Mouse (Mus musculus): ENCODE measurements around the gene Unc5a. TPM values are rescaled to one million over a fixed set of nuclear protein-coding genes. Genes with fewer than 3 reads are reported as not detected.

Unc5a gene
- polyA plus RNA-seq, 1 experiment from 2014 or later, result 0.99 TPM

DNA sequence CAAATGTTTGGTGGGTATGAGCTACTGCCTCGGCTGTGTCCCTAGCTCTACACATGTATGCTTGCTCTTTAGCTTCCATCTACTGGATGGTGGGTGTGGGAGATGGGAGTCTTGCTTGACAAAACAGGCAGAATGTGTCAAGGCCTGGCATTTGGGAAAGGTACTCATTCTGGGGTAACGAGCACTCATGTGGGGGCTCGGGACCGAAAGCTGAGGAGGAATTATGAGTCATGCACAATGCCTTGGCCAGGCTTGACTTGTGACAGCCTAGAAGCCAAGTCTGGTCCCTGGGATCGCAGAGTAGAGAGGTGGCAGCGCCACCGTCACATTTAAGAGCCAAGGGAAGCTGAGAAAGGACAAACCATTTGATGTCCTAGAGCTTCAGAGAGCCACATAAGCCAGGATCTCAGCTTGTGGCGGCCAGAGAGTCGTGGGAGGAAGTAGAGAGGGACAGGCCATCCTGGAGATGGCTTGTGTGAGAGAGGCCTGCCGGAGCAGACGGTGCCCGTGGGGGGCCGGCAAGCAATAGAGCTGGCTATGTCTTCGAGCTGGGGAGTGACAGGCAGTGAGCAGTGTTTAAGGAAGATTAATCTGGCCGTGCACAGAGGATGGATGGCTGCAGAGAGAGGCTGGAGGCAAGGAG, 10.0 kb downstream of the Unc5a start:
- Histone ChIP-seq H3K36me3 (no peaks in the 10 kb centered on the region), H3K9me3 (no peaks in the 10 kb centered on the region), H3K4me1 (peaks cover 11% of the 10 kb centered on the region), H3K27me3 (peaks cover 55% of the 10 kb centered on the region), H3K4me3 (no peak overlapping the region), H3K27ac (no peak overlapping the region), H3K4me2 (no peak overlapping the region), H3K9ac (no peak overlapping the region)
- 56% methylated on average over 15 of the region's 15 CpGs for WGBS
- no peak for ATAC-seq (ENCODE audit: insufficient number of reproducible peaks, low FRiP score, low TSS enrichment, low read depth)

- H3K36me3 ChIP-seq, result no peaks in the 10 kb centered on the region
- H3K4me3 ChIP-seq, result no peak overlapping the region
- ATAC-seq (ENCODE audit: insufficient number of reproducible peaks, low FRiP score, low TSS enrichment, low read depth), result no peak
- H3K9me3 ChIP-seq, result no peaks in the 10 kb centered on the region
- H3K9ac ChIP-seq, result no peak overlapping the region
- H3K27ac ChIP-seq, result no peak overlapping the region
- 64% methylated on average over 6 of the region's 6 CpGs for WGBS
- peaks cover 11% of the 10 kb centered on the region for H3K4me1 ChIP-seq
- H3K27me3 ChIP-seq, result peaks cover 48% of the 10 kb centered on the region
- no peak overlapping the region for H3K4me2 ChIP-seq
Measured at GRCm38 (mm10) chr13:54959842-54960241, 10.6 kb downstream of the Unc5a start.

DNA sequence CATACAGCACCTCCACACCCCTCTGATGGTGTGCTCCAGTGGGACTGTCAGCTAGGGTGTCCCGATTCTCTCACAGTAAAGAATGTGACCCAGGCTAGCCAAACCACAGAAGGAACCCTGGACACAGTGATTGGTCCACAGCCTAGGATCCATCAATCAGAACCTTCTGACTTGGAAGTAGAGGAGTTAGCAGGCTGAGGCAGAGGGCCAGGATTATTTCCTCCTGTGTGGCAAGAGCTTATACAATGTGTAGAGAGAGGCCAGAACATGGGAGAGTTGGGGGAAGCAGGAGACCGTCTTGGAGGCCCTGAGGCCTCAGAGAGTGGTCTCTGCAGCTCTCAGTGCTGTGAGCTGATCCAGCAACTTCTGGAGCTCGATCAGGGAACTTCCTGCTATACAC, 11.3 kb downstream of the Unc5a start:
- Histone ChIP-seq H3K4me1 (peaks cover 11% of the 10 kb centered on the region), H3K9me3 (no peaks in the 10 kb centered on the region), H3K27me3 (peaks cover 42% of the 10 kb centered on the region), H3K4me2 (no peak overlapping the region), H3K9ac (no peak overlapping the region), H3K4me3 (no peak overlapping the region), H3K36me3 (no peaks in the 10 kb centered on the region), H3K27ac (no peak overlapping the region)
- ATAC-seq (ENCODE audit: insufficient number of reproducible peaks, low FRiP score, low TSS enrichment, low read depth), result no peak
- WGBS, result 65% methylated on average over 3 of the region's 3 CpGs

DNA sequence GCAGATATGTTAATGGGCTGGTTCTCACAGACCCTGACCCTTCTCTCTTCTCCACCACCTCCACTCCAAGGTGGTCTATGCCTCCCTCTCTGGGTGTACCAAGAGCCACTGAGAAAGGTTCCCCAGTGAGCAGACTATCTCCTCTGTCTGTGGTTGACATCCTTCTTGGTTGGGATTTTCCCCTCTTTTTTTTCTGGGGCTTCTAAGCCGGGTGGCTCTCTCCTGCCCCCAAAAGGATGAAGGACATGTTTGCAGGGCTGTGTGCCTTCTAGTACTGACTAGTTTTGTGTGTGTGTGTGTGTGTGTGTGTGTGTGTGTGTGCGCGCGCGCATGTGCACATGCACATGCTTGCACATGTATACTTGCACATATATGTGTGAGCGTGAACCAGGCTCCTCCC, 16.0 kb downstream of the Unc5a start:
- H3K9me3 ChIP-seq, result no peaks in the 10 kb centered on the region
- H3K4me1 ChIP-seq, result no peaks in the 10 kb centered on the region
- H3K27ac ChIP-seq, result no peak overlapping the region
- no peaks in the 10 kb centered on the region for H3K36me3 ChIP-seq
- WGBS, result 86% methylated on average over 6 of the region's 6 CpGs
- no peak overlapping the region for H3K9ac ChIP-seq
- H3K4me2 ChIP-seq, result no peak overlapping the region
- no peak overlapping the region for H3K4me3 ChIP-seq
- H3K27me3 ChIP-seq, result peaks cover 7% of the 10 kb centered on the region
- no peak for ATAC-seq (ENCODE audit: insufficient number of reproducible peaks, low FRiP score, low TSS enrichment, low read depth)

DNA sequence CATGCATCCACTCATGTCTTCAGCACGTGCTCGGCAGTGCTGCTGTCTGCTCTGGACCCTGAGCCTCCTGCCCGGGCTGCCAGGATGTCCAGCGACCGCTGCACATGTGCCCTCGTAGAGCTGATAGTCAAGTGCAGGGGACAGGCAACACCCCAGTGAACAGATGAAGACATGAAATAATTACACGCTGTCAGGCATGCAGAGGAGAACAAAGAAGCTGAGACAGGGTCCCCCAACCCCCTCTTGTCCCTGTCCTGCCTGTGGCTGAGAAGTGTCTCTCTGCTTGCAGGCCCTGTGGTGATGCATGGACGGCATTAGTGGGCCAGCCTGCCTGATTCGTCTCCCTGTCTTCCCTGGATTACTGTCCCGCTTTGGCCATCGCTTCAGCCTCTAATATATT, 18.3 kb downstream of the Unc5a start:
- H3K36me3 ChIP-seq, result no peaks in the 10 kb centered on the region
- WGBS, result 67% methylated on average over 11 of the region's 11 CpGs

DNA sequence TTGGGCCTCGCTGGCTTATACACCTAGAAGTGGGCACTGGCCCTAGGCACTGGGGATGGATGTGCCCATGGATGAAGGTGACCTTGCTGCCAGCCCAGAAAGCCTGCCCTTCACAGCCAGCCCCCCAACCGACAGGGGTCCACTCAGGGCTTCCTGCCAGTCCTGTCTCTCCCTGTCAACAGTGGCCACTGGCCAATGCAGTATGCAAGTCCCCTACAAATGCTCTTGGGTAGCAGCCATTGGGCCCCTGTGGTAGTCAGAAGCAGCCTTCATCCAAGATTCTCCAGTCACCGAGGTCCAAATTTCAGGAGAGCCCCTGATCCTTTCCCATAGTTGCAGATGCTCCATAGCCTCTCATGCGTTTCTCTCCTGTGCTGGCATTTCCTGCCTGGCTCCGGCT, 19.4 kb downstream of the Unc5a start:
- ATAC-seq (ENCODE audit: insufficient number of reproducible peaks, low FRiP score, low TSS enrichment, low read depth), result no peak
- H3K4me3 ChIP-seq, result no peak overlapping the region
- H3K27ac ChIP-seq, result no peak overlapping the region
- H3K27me3 ChIP-seq, result peaks cover 6% of the 10 kb centered on the region
- no peak overlapping the region for H3K4me2 ChIP-seq
- H3K9me3 ChIP-seq, result no peaks in the 10 kb centered on the region
- no peak overlapping the region for H3K9ac ChIP-seq
- 62% methylated on average over 5 of the region's 5 CpGs for WGBS
- H3K4me1 ChIP-seq, result no peaks in the 10 kb centered on the region
- H3K36me3 ChIP-seq, result no peaks in the 10 kb centered on the region

More for the DNA sequence above, 18.3 kb downstream of the Unc5a start:
- no peak overlapping the region for H3K4me2 ChIP-seq
- H3K27ac ChIP-seq, result no peak overlapping the region
- ATAC-seq (ENCODE audit: insufficient number of reproducible peaks, low FRiP score, low TSS enrichment, low read depth), result no peak
- peaks cover 3% of the 10 kb centered on the region for H3K27me3 ChIP-seq
- H3K9ac ChIP-seq, result no peak overlapping the region
- no peaks in the 10 kb centered on the region for H3K4me1 ChIP-seq
- no peaks in the 10 kb centered on the region for H3K9me3 ChIP-seq
- H3K4me3 ChIP-seq, result no peak overlapping the region

DNA sequence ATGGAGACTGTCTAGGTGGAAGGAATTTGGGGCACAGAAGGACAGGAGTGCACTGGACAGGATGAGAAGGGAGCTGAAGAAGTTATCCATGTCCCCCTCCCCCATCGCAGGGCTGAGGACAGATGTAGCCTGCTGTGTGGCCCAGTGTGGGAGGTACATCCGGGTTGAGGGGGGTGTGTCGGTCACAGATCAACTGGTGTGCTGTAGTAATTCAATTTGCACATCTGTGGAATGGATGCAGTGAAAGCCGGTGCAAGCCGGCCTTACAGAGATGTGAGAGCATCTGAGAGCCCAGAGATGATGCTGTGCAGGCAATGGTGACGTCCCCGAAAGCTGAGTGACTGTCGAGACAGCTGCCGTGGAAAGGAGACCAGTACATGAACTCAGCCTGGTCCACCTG, 20.3 kb downstream of the Unc5a start:
- peaks cover 6% of the 10 kb centered on the region for H3K27me3 ChIP-seq
- H3K27ac ChIP-seq, result no peak overlapping the region
- no peaks in the 10 kb centered on the region for H3K36me3 ChIP-seq
- no peaks in the 10 kb centered on the region for H3K4me1 ChIP-seq
- no peak overlapping the region for H3K9ac ChIP-seq
- H3K4me2 ChIP-seq, result no peak overlapping the region
- 44% methylated on average over 9 of the region's 9 CpGs for WGBS
- no peak for ATAC-seq (ENCODE audit: insufficient number of reproducible peaks, low FRiP score, low TSS enrichment, low read depth)
- H3K4me3 ChIP-seq, result no peak overlapping the region
- H3K9me3 ChIP-seq, result no peaks in the 10 kb centered on the region

GRCm38 (mm10) chr13:54970521-54971247, 21.5 kb downstream of the Unc5a start:
- no peak overlapping the region for H3K27ac ChIP-seq
- WGBS, result 39% methylated on average over 14 of the region's 14 CpGs
- no peak overlapping the region for H3K4me3 ChIP-seq
- H3K36me3 ChIP-seq, result no peaks in the 10 kb centered on the region
- H3K9me3 ChIP-seq, result no peaks in the 10 kb centered on the region
- ATAC-seq (ENCODE audit: insufficient number of reproducible peaks, low FRiP score, low TSS enrichment, low read depth), result no peak
- no peak overlapping the region for H3K4me2 ChIP-seq
- H3K27me3 ChIP-seq, result peaks cover 7% of the 10 kb centered on the region
- H3K4me1 ChIP-seq, result no peaks in the 10 kb centered on the region
- no peak overlapping the region for H3K9ac ChIP-seq

DNA sequence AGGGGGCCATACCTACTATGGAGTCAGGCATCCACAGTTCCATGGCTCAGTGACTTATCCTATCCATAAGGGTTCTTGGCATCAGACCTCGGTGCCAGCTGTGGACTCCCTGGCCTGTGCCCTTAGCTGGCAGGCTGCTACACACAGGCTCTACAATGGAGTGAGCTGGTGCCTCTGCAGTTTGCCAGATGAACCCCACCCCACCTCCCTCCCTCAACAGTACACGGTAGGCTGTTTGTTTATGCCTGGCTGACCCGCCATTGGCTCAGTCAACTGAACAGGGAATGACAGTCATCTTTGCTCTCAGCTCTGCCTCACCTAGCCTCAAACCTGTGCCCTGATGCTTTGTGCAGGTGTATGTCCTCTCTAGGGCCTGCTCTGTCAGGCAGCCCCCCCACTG, 26.3 kb downstream of the Unc5a start:
- Histone ChIP-seq H3K9ac (no peak overlapping the region), H3K36me3 (no peaks in the 10 kb centered on the region), H3K4me3 (no peak overlapping the region), H3K27me3 (peaks cover 25% of the 10 kb centered on the region; the same call in 1 of the 2 replicates), H3K9me3 (no peaks in the 10 kb centered on the region), H3K4me2 (no peak overlapping the region), H3K27ac (no peak overlapping the region), H3K4me1 (no peaks in the 10 kb centered on the region)
- WGBS, result 58% methylated on average over 3 of the region's 3 CpGs
- no peak for ATAC-seq (ENCODE audit: insufficient number of reproducible peaks, low FRiP score, low TSS enrichment, low read depth)

DNA sequence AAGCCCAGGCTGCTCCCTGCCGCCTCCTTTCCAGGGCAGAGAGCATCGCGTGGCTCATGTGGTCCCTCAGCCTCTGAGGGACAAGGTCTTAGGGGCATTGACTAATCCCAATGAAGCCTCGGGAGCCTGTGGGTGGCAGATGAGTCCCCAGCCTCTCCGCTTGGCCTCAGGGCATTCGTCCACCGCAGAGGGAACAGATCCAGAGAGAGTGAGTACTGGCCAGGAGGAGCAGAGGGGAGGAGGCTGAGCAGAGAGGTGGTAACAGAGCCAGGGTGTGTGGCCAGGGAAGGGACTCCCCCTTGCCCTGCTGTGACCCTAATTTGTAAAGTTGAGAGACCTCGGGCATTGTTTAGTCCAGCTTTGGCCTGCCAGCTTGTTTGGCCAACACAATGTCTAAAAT, 29.6 kb downstream of the Unc5a start:
- ATAC-seq (ENCODE audit: insufficient number of reproducible peaks, low FRiP score, low TSS enrichment, low read depth), result no peak
- peaks cover 22% of the 10 kb centered on the region; the same call in 1 of the 2 replicates for H3K27me3 ChIP-seq
- no peak overlapping the region for H3K4me3 ChIP-seq
- H3K9me3 ChIP-seq, result no peaks in the 10 kb centered on the region
- 0 out of 2 replicates have a peak, but pooled peaks cover 2% of the 10 kb centered on the region for H3K4me1 ChIP-seq
- H3K27ac ChIP-seq, result no peak overlapping the region
- H3K9ac ChIP-seq, result no peak overlapping the region
- 55% methylated on average over 8 of the region's 8 CpGs for WGBS
- H3K4me2 ChIP-seq, result no peak overlapping the region
- no peaks in the 10 kb centered on the region for H3K36me3 ChIP-seq

GRCm38 (mm10) chr13:54980957-54981356, 31.7 kb downstream of the Unc5a start:
- Histone ChIP-seq H3K9ac (no peak overlapping the region), H3K27me3 (peaks cover 19% of the 10 kb centered on the region; the same call in 1 of the 2 replicates), H3K4me3 (no peak overlapping the region), H3K4me1 (0 out of 2 replicates have a peak, but pooled peaks cover 2% of the 10 kb centered on the region), H3K36me3 (no peaks in the 10 kb centered on the region), H3K27ac (no peak overlapping the region), H3K9me3 (no peaks in the 10 kb centered on the region), H3K4me2 (no peak overlapping the region)
- ATAC-seq (ENCODE audit: insufficient number of reproducible peaks, low FRiP score, low TSS enrichment, low read depth), result no peak
- 54% methylated on average over 12 of the region's 12 CpGs for WGBS

GRCm38 (mm10) chr13:54983001-54983400, 33.8 kb downstream of the Unc5a start:
- H3K9me3 ChIP-seq, result no peaks in the 10 kb centered on the region
- 79% methylated on average over 8 of the region's 8 CpGs for WGBS
- 0 out of 2 replicates have a peak, but pooled peaks cover 2% of the 10 kb centered on the region for H3K4me1 ChIP-seq
- no peak overlapping the region for H3K27ac ChIP-seq
- H3K27me3 ChIP-seq, result peaks cover 19% of the 10 kb centered on the region; the same call in 1 of the 2 replicates
- ATAC-seq (ENCODE audit: insufficient number of reproducible peaks, low FRiP score, low TSS enrichment, low read depth), result no peak
- no peak overlapping the region for H3K4me2 ChIP-seq
- H3K9ac ChIP-seq, result no peak overlapping the region
- no peaks in the 10 kb centered on the region for H3K36me3 ChIP-seq
- no peak overlapping the region for H3K4me3 ChIP-seq

All from limb, embryonic 15.5 days (tissue).